Mouse (Mus musculus) kidney, adult 18-20 months (tissue): ENCODE measurements around the gene A130010J15Rik.
A peak's percentile ranks its signal among the peaks of the same experiment; 100 is the strongest.

Experiments used
- DNase-seq: peaks from one replicate; pipeline ENCODE4 v3.0.0; 2021

The A130010J15Rik gene

DNA sequence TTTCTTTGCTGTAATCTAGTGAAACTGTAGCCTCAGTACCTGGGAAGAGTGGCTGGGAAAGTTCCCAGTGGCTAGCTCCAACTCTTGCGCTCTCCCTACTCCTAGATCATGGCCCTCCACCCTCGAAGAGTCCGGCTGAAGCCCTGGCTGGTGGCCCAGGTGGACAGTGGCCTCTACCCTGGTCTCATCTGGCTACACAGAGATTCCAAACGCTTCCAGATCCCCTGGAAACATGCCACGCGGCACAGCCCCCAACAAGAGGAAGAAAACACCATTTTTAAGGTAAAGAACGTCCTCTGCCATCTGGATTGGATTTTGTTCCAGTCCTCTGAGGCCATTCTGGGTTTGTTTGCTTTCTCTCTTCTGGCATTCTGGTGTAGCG is 10.7 kb upstream of the A130010J15Rik start:
- DNase-seq, result no peak

DNA sequence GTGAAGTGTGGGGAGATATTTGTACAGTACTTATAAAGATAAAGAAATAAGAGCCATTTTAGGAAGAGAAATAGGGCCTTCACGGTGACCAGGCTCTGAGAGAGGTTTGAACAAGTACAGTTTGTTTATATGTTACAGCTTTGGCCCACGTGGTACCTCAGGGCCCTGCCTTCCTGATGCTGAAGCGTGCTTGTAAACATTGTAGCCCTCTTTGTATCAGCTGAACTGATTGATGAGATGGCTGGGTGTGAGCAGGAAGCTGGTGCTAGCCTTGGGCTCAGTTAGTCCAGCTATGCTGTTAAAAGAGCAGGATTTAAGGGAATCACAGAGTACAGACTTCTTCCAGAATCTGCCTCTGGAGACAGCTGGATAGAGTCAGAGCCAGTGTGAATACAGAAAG is 8.7 kb upstream of the A130010J15Rik start:
- DNase-seq, result no peak

DNA sequence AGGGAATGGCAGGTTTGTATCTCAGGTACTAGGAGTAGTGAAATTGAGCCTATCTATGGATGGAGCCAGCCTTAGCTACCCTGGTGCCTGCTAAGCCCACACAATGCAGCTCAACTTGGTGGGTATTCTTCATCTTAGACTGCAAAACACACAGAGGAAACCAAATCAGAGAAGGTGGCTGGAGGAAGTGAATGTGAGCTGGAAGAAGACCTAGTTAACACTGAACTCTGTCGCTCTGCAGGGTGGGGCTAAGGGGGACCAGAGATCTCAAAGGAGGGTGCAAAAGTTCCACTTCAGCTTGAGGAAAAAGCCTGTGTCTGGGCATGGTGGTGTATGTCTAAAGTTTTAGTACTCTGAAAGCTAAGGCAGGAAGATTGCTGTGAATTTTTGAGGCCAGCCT is 8.2 kb upstream of the A130010J15Rik start:
- DNase-seq, result no peak

DNA sequence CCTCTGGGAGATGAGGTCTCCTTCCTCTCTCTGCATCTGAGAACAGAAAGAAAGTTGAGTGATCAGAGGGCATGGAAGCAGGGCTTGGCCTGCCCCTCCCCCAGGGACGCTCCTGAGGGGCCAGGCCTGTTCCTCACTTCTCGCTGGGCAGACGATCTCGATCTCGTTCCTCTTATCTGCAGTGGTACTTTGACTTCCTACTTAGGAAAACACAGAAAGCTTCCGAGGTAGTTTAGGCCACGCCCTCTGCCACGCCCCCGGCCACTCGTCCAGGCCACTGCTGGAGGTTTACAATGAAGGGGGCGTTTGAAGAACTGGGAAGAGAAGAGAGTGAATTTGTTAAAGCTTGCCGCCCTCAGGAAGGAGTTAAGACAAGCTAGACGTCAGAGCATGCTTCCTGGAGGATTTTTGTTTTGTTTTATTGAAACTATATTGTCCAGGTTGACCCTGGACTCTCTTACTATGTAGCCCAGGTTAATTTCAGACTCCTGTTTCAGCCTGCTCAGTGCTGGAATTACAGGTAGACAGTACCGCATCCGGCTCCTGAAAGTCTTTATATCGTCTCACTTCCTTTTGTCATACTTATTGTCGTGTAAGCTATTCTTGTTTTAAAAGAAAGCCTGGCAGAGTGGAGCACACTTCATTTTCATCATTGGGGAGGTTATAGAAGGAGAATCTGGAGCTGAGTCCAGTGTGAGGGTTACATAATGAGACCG is 7.4 kb upstream of the A130010J15Rik start:
- peak; percentile 38 for DNase-seq

DNA sequence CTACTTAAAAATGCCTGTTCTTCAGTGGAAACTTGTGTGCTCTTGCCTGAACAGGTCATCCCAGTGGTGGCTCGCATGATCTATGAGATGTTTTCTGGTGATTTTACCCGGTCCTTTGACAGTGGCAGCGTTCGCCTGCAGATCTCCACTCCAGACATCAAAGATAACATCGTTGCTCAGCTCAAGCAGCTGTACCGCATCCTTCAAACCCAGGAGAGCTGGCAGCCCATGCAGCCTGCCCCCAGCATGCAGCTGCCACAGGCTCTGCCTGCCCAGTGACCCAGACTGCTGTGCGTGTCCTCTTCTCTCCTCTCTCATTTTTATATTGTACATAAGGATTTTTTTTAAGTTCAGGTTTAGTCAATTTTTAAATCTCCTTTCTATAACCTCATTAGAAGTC is 1.4 kb downstream of the A130010J15Rik start:
- DNase-seq, result no peak

GRCm38 (mm10) chr1:193169856-193170255 is 2.0 kb downstream of the A130010J15Rik start:
- DNase-seq, result no peak

- peak; percentile 95 for DNase-seq
Measured at GRCm38 (mm10) chr1:193172991-193173809, 5.4 kb downstream of the A130010J15Rik start.

DNA sequence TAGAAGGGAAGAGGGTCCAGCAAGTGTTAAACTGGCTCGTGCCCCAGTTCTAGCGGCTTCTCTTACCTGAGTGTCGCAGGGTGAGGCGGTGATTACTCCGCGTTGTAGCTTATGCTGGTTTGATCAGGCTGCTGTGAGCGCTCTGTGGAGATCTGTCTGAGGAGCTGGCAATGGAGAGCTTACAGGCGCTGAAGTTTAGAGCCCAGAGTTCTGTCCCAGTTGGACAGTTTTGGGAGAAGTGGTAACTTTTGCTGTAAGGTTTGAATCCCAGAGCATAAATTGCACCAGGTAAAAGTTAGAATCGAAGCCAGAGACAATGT is 5.9 kb downstream of the A130010J15Rik start:
- no peak for DNase-seq

DNA sequence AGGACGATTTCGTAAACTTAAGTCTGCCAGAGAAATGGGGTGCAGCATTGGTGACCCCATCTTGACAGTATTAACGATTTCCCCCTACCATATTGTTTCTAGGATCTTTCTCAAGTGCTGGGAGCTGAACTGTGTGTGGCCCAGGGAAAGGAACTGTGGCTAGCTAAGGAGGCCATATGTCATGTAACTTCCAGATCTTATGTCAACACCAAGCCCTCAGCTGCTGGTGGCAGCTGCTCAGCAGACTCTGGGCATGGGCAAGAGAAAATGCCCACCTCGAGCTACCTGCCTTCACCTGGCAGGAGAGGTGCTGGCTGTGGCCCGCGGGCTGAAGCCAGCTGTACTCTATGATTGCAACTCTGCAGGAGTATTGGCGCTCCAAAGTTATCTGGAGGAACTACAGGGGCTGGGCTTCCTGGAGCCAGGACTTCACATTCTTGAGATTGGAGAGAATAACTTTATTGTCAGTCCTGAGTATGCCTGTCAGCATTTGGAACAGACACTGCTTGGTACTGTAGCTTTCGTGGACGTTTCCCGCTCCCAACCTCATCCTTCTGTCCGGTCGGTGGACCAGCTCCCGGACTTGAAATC is 6.4 kb downstream of the A130010J15Rik start:
- no peak for DNase-seq

- DNase-seq, result no peak
Measured at GRCm38 (mm10) chr1:193181104-193181503, 13.3 kb downstream of the A130010J15Rik start.

DNA sequence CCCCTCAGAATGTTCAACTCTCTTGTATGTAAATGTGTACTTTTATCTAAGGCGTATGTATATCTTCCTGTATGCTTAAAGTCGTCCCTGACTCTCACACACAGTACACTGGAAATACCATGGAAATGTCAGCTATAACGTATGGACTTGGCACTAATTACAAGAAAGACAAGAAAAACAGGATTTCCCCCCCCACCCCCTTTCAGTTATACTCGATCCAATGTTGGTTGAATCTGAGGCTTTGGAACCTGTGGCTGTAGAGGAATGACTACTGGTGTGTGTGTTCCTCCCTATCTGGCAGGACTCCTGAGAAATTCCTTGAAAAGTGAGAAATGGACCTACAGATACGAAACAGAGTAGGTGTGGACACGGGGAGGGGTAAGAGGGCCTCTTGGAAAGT is 20.4 kb downstream of the A130010J15Rik start:
- DNase-seq, result no peak

DNA sequence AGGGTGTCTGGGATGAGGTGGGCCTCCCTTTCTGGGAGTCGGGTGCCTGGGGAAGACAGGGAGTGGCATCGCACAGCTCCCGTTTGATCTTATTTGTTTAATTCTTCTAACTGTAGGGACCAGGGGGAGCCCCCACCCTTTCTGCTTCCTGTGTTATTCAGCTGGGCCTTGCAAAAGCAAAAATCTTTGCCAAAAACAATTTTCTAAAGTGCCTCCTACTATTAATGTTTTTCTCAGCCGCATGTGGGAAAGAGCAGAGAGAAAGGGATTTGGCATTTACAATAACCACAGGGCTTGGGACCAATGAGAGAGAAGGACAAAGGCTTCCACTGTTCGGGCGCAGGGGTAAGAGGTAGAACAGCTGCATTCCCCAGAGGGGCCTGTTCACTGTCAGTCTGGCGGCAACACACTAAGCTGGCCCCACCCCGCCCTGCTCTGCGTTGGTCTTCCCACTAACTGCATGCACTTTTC is 21.3 kb downstream of the A130010J15Rik start:
- DNase-seq, result no peak

GRCm38 (mm10) chr1:193189771-193190170 is 21.9 kb downstream of the A130010J15Rik start:
- no peak for DNase-seq

DNA sequence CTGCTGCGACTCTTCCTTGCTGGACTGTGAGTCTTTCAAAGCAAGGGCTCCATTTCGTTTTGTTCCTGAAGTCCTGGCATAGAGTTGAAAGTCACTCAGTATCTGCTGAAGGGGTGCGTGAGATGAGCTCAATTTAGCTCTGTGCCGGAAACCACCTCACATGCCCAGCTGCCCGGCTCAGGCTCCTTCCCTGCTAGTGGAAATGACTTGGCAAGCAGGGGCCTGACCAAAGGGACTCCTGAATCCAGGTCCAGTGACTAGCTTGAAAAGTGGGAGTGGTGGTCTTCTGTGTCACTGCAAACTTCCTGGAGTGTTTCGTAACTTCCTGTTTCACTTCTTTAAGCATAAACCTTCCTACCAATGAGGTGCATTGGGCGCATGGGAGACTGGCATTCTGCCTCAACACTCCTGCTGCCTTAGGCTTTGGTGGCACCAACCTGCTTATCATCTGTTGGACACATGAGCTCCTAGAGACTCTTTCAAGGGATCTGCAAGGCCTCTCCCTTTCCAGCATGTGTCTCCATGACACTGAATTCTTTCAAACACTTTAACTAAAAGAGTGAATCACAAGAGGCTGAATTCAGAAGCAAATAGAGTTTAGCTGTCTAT is 23.9 kb downstream of the A130010J15Rik start:
- DNase-seq, result no peak

- DNase-seq, result no peak
Measured at GRCm38 (mm10) chr1:193194416-193195140, 26.7 kb downstream of the A130010J15Rik start.

DNA sequence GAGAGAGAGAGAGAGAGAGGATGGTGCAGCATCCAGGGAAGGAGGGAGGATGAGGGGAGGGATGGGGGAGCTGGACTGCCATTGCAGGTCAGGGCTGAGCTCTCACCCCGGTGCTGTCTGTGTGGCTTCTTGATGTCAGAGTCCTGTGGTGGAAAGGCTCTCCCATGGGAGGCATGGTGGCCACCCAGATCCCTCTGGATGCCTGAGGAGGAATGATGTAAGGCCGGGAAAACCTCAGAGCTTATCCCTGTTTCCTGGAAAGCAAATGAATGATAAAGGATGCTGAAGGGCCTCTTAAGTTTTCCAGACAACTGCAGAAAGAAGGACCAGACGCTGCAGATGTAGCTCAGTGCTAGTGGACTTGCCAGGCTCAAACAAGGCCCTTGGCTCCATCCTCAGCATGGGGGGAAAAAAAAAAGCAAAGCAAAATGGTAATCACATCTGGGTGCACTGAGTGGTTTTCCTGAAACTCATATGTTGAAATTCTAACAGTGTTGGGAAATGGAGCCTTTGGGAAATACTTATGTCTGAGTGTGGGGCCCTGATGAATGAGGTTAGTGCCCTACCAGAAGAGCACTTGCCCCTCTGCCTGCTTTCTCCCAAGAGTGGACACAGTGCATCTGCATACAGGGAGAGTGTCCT is 27.4 kb downstream of the A130010J15Rik start:
- no peak for DNase-seq

GRCm38 (mm10) chr1:193197494-193198205 is 29.8 kb downstream of the A130010J15Rik start:
- no peak for DNase-seq

- DNase-seq, result no peak
Measured at GRCm38 (mm10) chr1:193198312-193198711, 30.5 kb downstream of the A130010J15Rik start.

GRCm38 (mm10) chr1:193200640-193201382 is 33.0 kb downstream of the A130010J15Rik start:
- DNase-seq, result no peak

GRCm38 (mm10) chr1:193201383-193201778 is 33.5 kb downstream of the A130010J15Rik start, which contains the start of gene Traf3ip3:
TSS of gene Traf3ip3 (minus strand) at chr1:193201703.
- no peak for DNase-seq

GRCm38 (mm10) chr1:193203821-193204220 is 36.0 kb downstream of the A130010J15Rik start:
- no peak for DNase-seq
